Mouse (Mus musculus): ENCODE measurements around the gene Gm21800. TPM values are rescaled to one million over a fixed set of nuclear protein-coding genes. Genes with fewer than 3 reads are reported as not detected.
"Not testable (repeated sequence)": the region's sequence is repeated elsewhere in the genome, so short reads cannot be mapped to it uniquely, and the experiment has no call there.

Gene Gm21800
- not detected for total RNA-seq (2021)
- long read RNA-seq, experiment 1 = 0 reads
- long read RNA-seq, experiment 2 = 0 reads

GRCm38 (mm10) chrY:41406198-41406597, at the start of gene Gm21800:
Gene Gm21800, plus strand, starts transcription at chrY:41406498.
- not testable (repeated sequence) for DNase-seq
